Mouse (Mus musculus): ENCODE data around the gene Prm3. TPM values are rescaled to one million over a fixed set of nuclear protein-coding genes. Genes with fewer than 3 reads are reported as not detected.
"Not testable (repeated sequence)": the region's sequence is repeated elsewhere in the genome, so short reads cannot be mapped to it uniquely, and the experiment has no call there.

The Prm3 gene
- polyA plus RNA-seq, 1 experiment: not detected

GRCm38 (mm10) chr16:10818579-10819135 is 27.9 kb upstream of the Prm3 start:
- Histone ChIP-seq H3K27ac (replicated peaks; ENCODE audit: low read depth, low read length) (no peak overlapping the region), H3K4me1 (ENCODE audit: control insufficient read depth, insufficient read depth, insufficient read length, low read length) (no peaks in the 10 kb centered on the region), H3K4me3 (ENCODE audit: insufficient read depth, low read depth, low read length) (no peak overlapping the region)

- H3K4me3 ChIP-seq (ENCODE audit: insufficient read depth, low read depth, low read length): no peak overlapping the region
- H3K4me1 ChIP-seq (ENCODE audit: control insufficient read depth, insufficient read depth, insufficient read length, low read length): no peaks in the 10 kb centered on the region
- H3K27ac ChIP-seq (replicated peaks; ENCODE audit: low read depth, low read length): no peak overlapping the region
These were observed 24.1 kb upstream of the Prm3 start for GRCm38 (mm10) chr16:10814864-10815263.

- H3K27ac ChIP-seq (replicated peaks; ENCODE audit: low read depth, low read length): no peak overlapping the region
- H3K4me3 ChIP-seq (ENCODE audit: insufficient read depth, low read depth, low read length): no peak overlapping the region
- H3K4me1 ChIP-seq (ENCODE audit: control insufficient read depth, insufficient read depth, insufficient read length, low read length): no peaks in the 10 kb centered on the region
These were observed 23.0 kb upstream of the Prm3 start for GRCm38 (mm10) chr16:10813726-10814125.

GRCm38 (mm10) chr16:10812865-10813371 is 22.2 kb upstream of the Prm3 start, which contains the start of gene Gm11172:
TSS of gene Gm11172 (plus strand) at chr16:10812915.
- Histone ChIP-seq H3K4me1 (ENCODE audit: control insufficient read depth, insufficient read depth, insufficient read length, low read length) (no peaks in the 10 kb centered on the region), H3K27ac (replicated peaks; ENCODE audit: low read depth, low read length) (no peak within 1 kb of the TSS), H3K4me3 (ENCODE audit: insufficient read depth, low read depth, low read length) (no peak within 1 kb of the TSS)

GRCm38 (mm10) chr16:10810376-10810775 is 19.7 kb upstream of the Prm3 start:
- Histone ChIP-seq H3K4me3 (ENCODE audit: insufficient read depth, low read depth, low read length) (no peak overlapping the region), H3K27ac (replicated peaks; ENCODE audit: low read depth, low read length) (no peak overlapping the region), H3K4me1 (ENCODE audit: control insufficient read depth, insufficient read depth, insufficient read length, low read length) (no peaks in the 10 kb centered on the region)

- H3K4me3 ChIP-seq (ENCODE audit: insufficient read depth, low read depth, low read length): no peak within 1 kb of the TSS
- H3K4me1 ChIP-seq (ENCODE audit: control insufficient read depth, insufficient read depth, insufficient read length, low read length): no peaks in the 10 kb centered on the region
- no peak within 1 kb of the TSS for H3K27ac ChIP-seq (replicated peaks; ENCODE audit: low read depth, low read length)
These were observed 15.2 kb upstream of the Prm3 start, which contains the start of gene Prm1 for GRCm38 (mm10) chr16:10805789-10806527. TSS of gene Prm1 (minus strand) at chr16:10805839.

- H3K4me3 ChIP-seq (ENCODE audit: insufficient read depth, low read depth, low read length); H3K4me1 ChIP-seq (ENCODE audit: control insufficient read depth, insufficient read depth, insufficient read length, low read length); H3K27ac ChIP-seq (replicated peaks; ENCODE audit: low read depth, low read length): not testable (repeated sequence)
These were observed 11.7 kb upstream of the Prm3 start for GRCm38 (mm10) chr16:10802420-10802819.

GRCm38 (mm10) chr16:10796034-10796433 is 5.3 kb upstream of the Prm3 start, which contains the start of gene Prm2:
TSS of gene Prm2 (minus strand) at chr16:10796134.
- H3K4me1 ChIP-seq (ENCODE audit: control insufficient read depth, insufficient read depth, insufficient read length, low read length): no peaks in the 10 kb centered on the region
- no peak within 1 kb of the TSS for H3K4me3 ChIP-seq (ENCODE audit: insufficient read depth, low read depth, low read length)
- H3K27ac ChIP-seq (replicated peaks; ENCODE audit: low read depth, low read length): no peak within 1 kb of the TSS

GRCm38 (mm10) chr16:10788866-10789265 is 1.8 kb downstream of the Prm3 start:
- H3K4me1 ChIP-seq (ENCODE audit: control insufficient read depth, insufficient read depth, insufficient read length, low read length): no peaks in the 10 kb centered on the region
- no peak overlapping the region for H3K27ac ChIP-seq (replicated peaks; ENCODE audit: low read depth, low read length)
- no peak overlapping the region for H3K4me3 ChIP-seq (ENCODE audit: insufficient read depth, low read depth, low read length)

GRCm38 (mm10) chr16:10788271-10788670 is 2.4 kb downstream of the Prm3 start, which contains the start of gene Tnp2:
TSS of gene Tnp2 (minus strand) at chr16:10788660.
- Histone ChIP-seq H3K27ac (replicated peaks; ENCODE audit: low read depth, low read length) (no peak within 1 kb of the TSS), H3K4me3 (ENCODE audit: insufficient read depth, low read depth, low read length) (no peak within 1 kb of the TSS), H3K4me1 (ENCODE audit: control insufficient read depth, insufficient read depth, insufficient read length, low read length) (no peaks in the 10 kb centered on the region)

- no peak overlapping the region for H3K4me3 ChIP-seq (ENCODE audit: insufficient read depth, low read depth, low read length)
- H3K4me1 ChIP-seq (ENCODE audit: control insufficient read depth, insufficient read depth, insufficient read length, low read length): no peaks in the 10 kb centered on the region
- H3K27ac ChIP-seq (replicated peaks; ENCODE audit: low read depth, low read length): no peak overlapping the region
These were observed 3.1 kb downstream of the Prm3 start for GRCm38 (mm10) chr16:10787548-10788058.

- Histone ChIP-seq H3K27ac (replicated peaks; ENCODE audit: low read depth, low read length) (no peak overlapping the region), H3K4me1 (ENCODE audit: control insufficient read depth, insufficient read depth, insufficient read length, low read length) (no peaks in the 10 kb centered on the region)
These were observed 3.7 kb downstream of the Prm3 start for GRCm38 (mm10) chr16:10786782-10787547.

GRCm38 (mm10) chr16:10786288-10786687 is 4.4 kb downstream of the Prm3 start:
- H3K4me3 ChIP-seq (ENCODE audit: insufficient read depth, low read depth, low read length): peak overlapping the region; percentile 92
- no peaks in the 10 kb centered on the region for H3K4me1 ChIP-seq (ENCODE audit: control insufficient read depth, insufficient read depth, insufficient read length, low read length)
- peak overlapping the region; percentile 92 for H3K27ac ChIP-seq (replicated peaks; ENCODE audit: low read depth, low read length)

More at GRCm38 (mm10) chr16:10786782-10787547, 3.7 kb downstream of the Prm3 start:
- H3K4me3 ChIP-seq (ENCODE audit: insufficient read depth, low read depth, low read length): no peak overlapping the region

GRCm38 (mm10) chr16:10785371-10786231 is 5.1 kb downstream of the Prm3 start, which contains the start of gene Socs1:
TSS of gene Socs1 (minus strand) at chr16:10785536.
- Histone ChIP-seq H3K4me3 (ENCODE audit: insufficient read depth, low read depth, low read length) (peak within 1 kb of the TSS; percentile 92), H3K4me1 (ENCODE audit: control insufficient read depth, insufficient read depth, insufficient read length, low read length) (no peaks in the 10 kb centered on the region), H3K27ac (replicated peaks; ENCODE audit: low read depth, low read length) (peak within 1 kb of the TSS; percentile 92)
